Mouse (Mus musculus) spleen, adult 2 months (tissue): Measurements from ENCODE around the gene Erbb4.

Experiments
- CTCF ChIP-seq: fragments of 200-500 bp; IDR thresholded peaks from 2 replicates; pipeline ENCODE4 v1.5.1; 2011; ENCODE audit warnings: mild to moderate bottlenecking, inconsistent platforms; ENCODE audit not compliant: insufficient read depth, insufficient read length, insufficient replicate concordance; ENCODE audit errors: extremely low read depth
- POLR2A ChIP-seq: fragments of 200-500 bp; IDR thresholded peaks from 2 replicates; pipeline ENCODE4 v1.6.1; 2011; ENCODE audit warnings: low read depth, low read length, inconsistent platforms

DNA sequence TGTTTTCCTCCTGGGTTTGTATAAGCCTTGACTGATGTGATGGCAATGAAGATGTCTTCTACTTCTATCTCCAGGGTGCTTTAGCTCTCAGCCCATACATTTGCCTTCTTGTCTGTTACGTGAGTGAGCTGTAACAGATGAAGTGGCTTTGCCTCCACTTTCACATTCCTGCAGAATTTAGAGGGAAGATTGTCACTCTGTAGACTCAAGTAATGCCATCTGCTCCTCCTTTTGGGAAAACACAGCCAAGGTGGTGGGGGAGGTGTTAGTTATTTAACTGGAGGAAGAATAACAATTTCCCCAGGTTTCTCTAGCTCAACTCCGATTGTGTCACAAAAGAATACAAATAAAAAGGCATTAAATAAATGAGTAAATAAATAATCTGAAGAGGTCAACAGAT is 301.1 kb downstream of the Erbb4 start:
- no peak for TF ChIP-seq POLR2A
- no peak for TF ChIP-seq CTCF
